Mouse (Mus musculus) kidney, postnatal 0 days (tissue): Measurements from ENCODE around the gene Gm10273. TPM values are rescaled to one million over a fixed set of nuclear protein-coding genes. Genes with fewer than 3 reads are reported as not detected.
"Not testable (repeated sequence)": the region's sequence is repeated elsewhere in the genome, so short reads cannot be mapped to it uniquely, and the experiment has no call there.

ENCODE experiments used
- ATAC-seq: fragments of 200-750 bp; cut with Nextera tagmentation; replicated peaks from 2 replicates; pipeline ENCODE4 v1.8.0; 2017; ENCODE audit warnings: low read depth, moderate number of reproducible peaks, moderate TSS enrichment, moderate library complexity; ENCODE audit not compliant: low FRiP score
- DNase-seq: peaks from one replicate; pipeline ENCODE4 v3.0.0-alpha.2; 2016; ENCODE audit warnings: low spot score
- H3K27ac ChIP-seq: fragments of 300-500 bp; sonication (generic); 2 replicates; pipeline ENCODE4 v1.5.1; 2014; ENCODE audit warnings: mild to moderate bottlenecking
- H3K27me3 ChIP-seq: fragments of 300-500 bp; sonication (generic); 2 replicates; pipeline ENCODE4 v1.6.1; 2014; ENCODE audit warnings: low read length, mixed read lengths; ENCODE audit not compliant: insufficient read depth
- H3K36me3 ChIP-seq: fragments of 300-500 bp; sonication (generic); 2 replicates; pipeline ENCODE4 v1.6.1; 2014; ENCODE audit warnings: low read length, mixed read lengths; ENCODE audit not compliant: insufficient read depth
- H3K4me1 ChIP-seq: fragments of 300-500 bp; sonication (generic); replicated peaks from 2 replicates; pipeline ENCODE4 v1.6.1; 2014; ENCODE audit warnings: antibody characterized with exemption, low read length, mixed read lengths; ENCODE audit not compliant: insufficient read depth
- H3K4me2 ChIP-seq: fragments of 300-500 bp; sonication (generic); 2 replicates; pipeline ENCODE4 v1.6.1; 2014; ENCODE audit warnings: mild to moderate bottlenecking, low read length, moderate library complexity, mixed read lengths
- H3K4me3 ChIP-seq: fragments of 300-500 bp; sonication (generic); replicated peaks from 2 replicates; pipeline ENCODE4 v1.5.1; 2014; ENCODE audit warnings: low read depth, low read length
- H3K9ac ChIP-seq: fragments of 300-500 bp; sonication (generic); 2 replicates; pipeline ENCODE4 v1.6.1; 2014; ENCODE audit warnings: low read depth, low read length
- H3K9me3 ChIP-seq: fragments of 300-500 bp; sonication (generic); replicated peaks from 2 replicates; pipeline ENCODE4 v1.6.1; 2016; ENCODE audit warnings: low read length, inconsistent platforms, mixed read lengths
- CTCF ChIP-seq: IDR thresholded peaks from 2 replicates; pipeline ENCODE4 v1.5.1; 2016; ENCODE audit warnings: antibody characterized with exemption, low read depth, mild to moderate bottlenecking, moderate library complexity
- WGBS: fragments of 180-500 bp; shearing (Covaris S2); extraction: QIAGEN DNeasy Blood & Tissue Kit; methylation state at CpG from one replicate; pipeline ENCODE4 v1.1.7; 2014; 5-methylcytosine and 5-hydroxymethylcytosine counted together
- polyA plus RNA-seq: library from polyadenylated mRNA; unstranded; fragments of >200 nt; fragmentation: Nextera tagmentation; extraction: Ambion mirVana; gene quantifications from 2 replicates; pipeline ENCODE4 v1.2.1, GENCODE M21; 2015

Gm10273 gene
- polyA plus RNA-seq, 1 experiment from 2014 or later, result 10.0 TPM

GRCm38 (mm10) chr10:59368729-59369128 lies 26.7 kb upstream of the Gm10273 start:
- H3K9ac ChIP-seq, result no peak overlapping the region
- H3K36me3 ChIP-seq, result peaks cover 73% of the 10 kb centered on the region
- no peaks in the 10 kb centered on the region for H3K27me3 ChIP-seq
- no peaks in the 10 kb centered on the region for H3K9me3 ChIP-seq
- H3K4me2 ChIP-seq, result no peak overlapping the region
- WGBS, result 87% methylated on average over 8 of the region's 8 CpGs
- H3K4me3 ChIP-seq, result no peak overlapping the region
- ATAC-seq, result no peak
- H3K4me1 ChIP-seq, result no peaks in the 10 kb centered on the region
- no peak overlapping the region for H3K27ac ChIP-seq
- no peak for TF ChIP-seq CTCF
- DNase-seq, result no peak

- ATAC-seq (no peak), DNase-seq (no peak)
- Histone ChIP-seq H3K4me3 (no peak overlapping the region), H3K9me3 (no peaks in the 10 kb centered on the region), H3K9ac (no peak overlapping the region), H3K4me1 (no peaks in the 10 kb centered on the region), H3K27me3 (no peaks in the 10 kb centered on the region), H3K36me3 (peaks cover 66% of the 10 kb centered on the region), H3K27ac (no peak overlapping the region), H3K4me2 (no peak overlapping the region)
- 90% methylated on average over 9 of the region's 9 CpGs for WGBS
- no peak for TF ChIP-seq CTCF
Observed at GRCm38 (mm10) chr10:59369426-59369825, 26.0 kb upstream of the Gm10273 start.

DNA sequence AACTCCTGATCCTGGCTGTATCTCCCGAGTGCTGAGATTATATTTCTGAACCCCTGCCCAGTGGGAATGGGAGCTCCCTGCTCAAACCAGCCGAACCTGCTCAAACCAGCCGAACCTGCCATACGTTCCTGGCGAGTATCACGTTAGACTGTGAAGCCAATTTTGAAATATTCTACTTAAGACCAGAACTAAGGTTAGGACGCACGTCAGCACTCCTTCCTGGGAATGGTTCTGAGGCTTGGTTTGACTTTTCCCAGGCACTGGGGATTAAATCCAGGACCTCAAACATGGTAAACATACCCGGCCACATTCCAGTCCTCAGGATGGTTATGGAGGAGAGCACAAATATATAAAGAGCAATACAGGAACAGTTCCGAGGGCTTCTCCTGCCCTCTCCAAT lies 17.5 kb upstream of the Gm10273 start:
- H3K4me3 ChIP-seq, result no peak overlapping the region
- H3K9ac ChIP-seq, result no peak overlapping the region
- no peak for ATAC-seq
- H3K4me1 ChIP-seq, result no peaks in the 10 kb centered on the region
- no peak for TF ChIP-seq CTCF
- 0 out of 2 replicates have a peak, but pooled peaks cover 4% of the 10 kb centered on the region for H3K36me3 ChIP-seq
- WGBS, result 79% methylated on average over 10 of the region's 10 CpGs
- no peak overlapping the region for H3K27ac ChIP-seq
- no peak overlapping the region for H3K4me2 ChIP-seq
- DNase-seq, result no peak
- no peaks in the 10 kb centered on the region for H3K27me3 ChIP-seq
- no peaks in the 10 kb centered on the region for H3K9me3 ChIP-seq

DNA sequence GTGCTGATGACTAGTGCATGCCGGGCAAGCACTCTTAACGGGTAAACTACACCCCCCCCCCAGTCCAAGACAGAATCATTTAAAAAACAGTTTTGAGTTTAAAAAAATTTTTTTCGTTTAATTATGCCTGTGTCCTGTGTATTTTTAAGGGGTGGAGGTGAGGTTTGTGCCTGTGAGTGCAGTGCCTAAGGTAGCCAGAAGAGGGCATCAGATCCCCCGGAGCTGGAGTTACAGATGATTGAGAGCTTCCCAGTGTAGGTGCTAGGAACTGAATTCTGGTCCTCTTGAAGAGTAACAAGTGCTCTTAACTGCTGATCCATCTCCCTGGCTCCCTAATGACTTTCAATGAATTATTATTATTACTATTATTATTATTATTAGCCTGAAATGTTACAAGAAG lies 16.7 kb upstream of the Gm10273 start:
- H3K4me1 ChIP-seq, result no peaks in the 10 kb centered on the region
- no peak overlapping the region for H3K4me2 ChIP-seq
- 95% methylated on average over 4 of the region's 4 CpGs for WGBS
- no peak overlapping the region for H3K27ac ChIP-seq
- ATAC-seq, result no peak
- no peaks in the 10 kb centered on the region for H3K9me3 ChIP-seq
- no peak overlapping the region for H3K4me3 ChIP-seq
- TF ChIP-seq CTCF, result peak; percentile 22; the same call in 1 of the 2 replicates
- no peak overlapping the region for H3K9ac ChIP-seq
- H3K27me3 ChIP-seq, result no peaks in the 10 kb centered on the region
- 0 out of 2 replicates have a peak, but pooled peaks cover 4% of the 10 kb centered on the region for H3K36me3 ChIP-seq
- DNase-seq, result no peak

DNA sequence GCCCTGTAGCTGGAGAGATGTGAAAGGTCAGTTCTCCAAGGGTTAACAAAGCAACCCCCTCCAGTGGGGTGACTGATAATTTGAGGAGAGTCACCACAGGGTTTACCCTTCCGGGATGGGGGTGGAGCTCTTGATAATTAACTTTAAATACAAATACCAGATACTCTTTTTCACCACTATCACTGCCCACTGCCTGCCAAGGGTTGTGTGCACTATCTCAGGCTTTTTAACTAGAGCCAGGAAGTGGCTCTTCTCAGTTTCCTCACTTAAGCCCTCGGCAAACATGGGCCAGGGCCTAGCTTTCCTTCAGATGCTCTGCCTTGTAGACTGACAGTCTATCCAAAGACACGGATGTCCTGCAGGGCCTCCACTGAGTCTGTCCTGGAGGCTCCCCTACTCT lies 15.5 kb upstream of the Gm10273 start:
- H3K9ac ChIP-seq, result no peak overlapping the region
- 0 out of 2 replicates have a peak, but pooled peaks cover 4% of the 10 kb centered on the region for H3K36me3 ChIP-seq
- no peak for ATAC-seq
- no peaks in the 10 kb centered on the region for H3K4me1 ChIP-seq
- WGBS, result 37% methylated on average over 3 of the region's 3 CpGs
- no peak overlapping the region for H3K4me3 ChIP-seq
- no peak for TF ChIP-seq CTCF
- H3K9me3 ChIP-seq, result no peaks in the 10 kb centered on the region
- no peak for DNase-seq
- H3K4me2 ChIP-seq, result no peak overlapping the region
- no peaks in the 10 kb centered on the region for H3K27me3 ChIP-seq
- no peak overlapping the region for H3K27ac ChIP-seq

GRCm38 (mm10) chr10:59380411-59380821 lies 15.0 kb upstream of the Gm10273 start:
- ATAC-seq (no peak), DNase-seq (no peak)
- no peaks in the 10 kb centered on the region for H3K9me3 ChIP-seq
- no peak for TF ChIP-seq CTCF
- no peak overlapping the region for H3K4me2 ChIP-seq
- H3K27me3 ChIP-seq, result no peaks in the 10 kb centered on the region
- H3K4me1 ChIP-seq, result no peaks in the 10 kb centered on the region
- 76% methylated on average over 2 of the region's 2 CpGs for WGBS
- H3K4me3 ChIP-seq, result no peak overlapping the region
- H3K27ac ChIP-seq, result no peak overlapping the region
- no peak overlapping the region for H3K9ac ChIP-seq
- H3K36me3 ChIP-seq, result no peaks in the 10 kb centered on the region

DNA sequence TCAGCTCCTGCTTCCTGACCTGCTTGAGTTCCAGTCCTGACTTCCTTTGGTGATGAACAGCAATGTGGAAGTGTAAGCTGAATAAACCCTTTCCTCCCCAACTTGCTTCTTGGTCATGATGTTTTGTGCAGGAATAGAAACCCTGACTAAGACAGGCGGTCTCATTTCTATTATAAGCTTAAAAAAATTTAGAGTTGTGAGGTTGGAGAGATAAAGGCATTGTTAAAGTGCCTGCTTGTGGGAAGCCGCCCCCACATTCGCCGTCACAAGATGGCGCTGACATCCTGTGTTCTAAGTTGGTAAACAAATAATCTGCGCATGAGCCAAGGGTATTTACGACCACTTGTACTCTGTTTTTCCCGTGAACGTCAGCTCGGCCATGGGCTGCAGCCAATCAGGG lies 13.9 kb upstream of the Gm10273 start:
- not testable (repeated sequence) for H3K36me3 ChIP-seq, ATAC-seq, H3K4me3 ChIP-seq, H3K4me1 ChIP-seq, H3K27me3 ChIP-seq, H3K9me3 ChIP-seq, H3K27ac ChIP-seq, DNase-seq, H3K4me2 ChIP-seq, H3K9ac ChIP-seq
- 88% methylated on average over 5 of the region's 10 CpGs for WGBS
